Mouse (Mus musculus): ENCODE data around the gene Bend4. TPM values are rescaled to one million over a fixed set of nuclear protein-coding genes. Genes with fewer than 3 reads are reported as not detected.

The Bend4 gene
- polyA plus RNA-seq, 1 experiment from 2014 or later, result 10.7 TPM

GRCm38 (mm10) chr5:67381690-67382089, 46.4 kb downstream of the Bend4 start:
- ATAC-seq (replicated peaks; ENCODE audit: low FRiP score), result peak; percentile 56; the same call in 1 of the 2 replicates
- 83% methylated on average over 2 of the region's 2 CpGs for WGBS

GRCm38 (mm10) chr5:67377044-67377621, 51.0 kb downstream of the Bend4 start:
- ATAC-seq (replicated peaks; ENCODE audit: low FRiP score) (no peak), DNase-seq (ENCODE audit: low spot score) (no peak)
- no peaks in the 10 kb centered on the region for H3K27me3 ChIP-seq (ENCODE audit: control insufficient read depth, insufficient read depth, low read length)
- 86% methylated on average over 8 of the region's 8 CpGs for WGBS
- H3K4me1 ChIP-seq (replicated peaks; ENCODE audit: control insufficient read depth, insufficient read depth, low read length), result no peaks in the 10 kb centered on the region
- H3K9me3 ChIP-seq (ENCODE audit: control insufficient read depth, low read length), result no peaks in the 10 kb centered on the region
- H3K27ac ChIP-seq (ENCODE audit: low read depth, low read length), result no peak overlapping the region
- H3K36me3 ChIP-seq (ENCODE audit: control insufficient read depth, insufficient read depth, low read length), result no peaks in the 10 kb centered on the region
- no peak overlapping the region for H3K4me2 ChIP-seq (ENCODE audit: low read depth, low read length, severe bottlenecking)
- no peak overlapping the region for H3K9ac ChIP-seq (ENCODE audit: low read length)
- H3K4me3 ChIP-seq (ENCODE audit: low read depth, low read length), result no peak overlapping the region

More at GRCm38 (mm10) chr5:67381690-67382089, 46.4 kb downstream of the Bend4 start:
- no peaks in the 10 kb centered on the region for H3K4me1 ChIP-seq (replicated peaks; ENCODE audit: control insufficient read depth, insufficient read depth, low read length)
- H3K4me3 ChIP-seq (ENCODE audit: low read depth, low read length), result no peak overlapping the region
- no peak overlapping the region for H3K27ac ChIP-seq (ENCODE audit: low read depth, low read length)
- H3K9ac ChIP-seq (ENCODE audit: low read length), result no peak overlapping the region
- H3K4me2 ChIP-seq (ENCODE audit: low read depth, low read length, severe bottlenecking), result no peak overlapping the region
- no peaks in the 10 kb centered on the region for H3K36me3 ChIP-seq (ENCODE audit: control insufficient read depth, insufficient read depth, low read length)
- H3K9me3 ChIP-seq (ENCODE audit: control insufficient read depth, low read length), result no peaks in the 10 kb centered on the region
- no peak for DNase-seq (ENCODE audit: low spot score)
- no peaks in the 10 kb centered on the region for H3K27me3 ChIP-seq (ENCODE audit: control insufficient read depth, insufficient read depth, low read length)

GRCm38 (mm10) chr5:67362931-67363330, 65.2 kb downstream of the Bend4 start:
- DNase-seq (ENCODE audit: low spot score), result no peak
- Histone ChIP-seq H3K9me3 (ENCODE audit: control insufficient read depth, low read length) (no peaks in the 10 kb centered on the region), H3K4me3 (ENCODE audit: low read depth, low read length) (no peak overlapping the region), H3K4me2 (ENCODE audit: low read depth, low read length, severe bottlenecking) (no peak overlapping the region), H3K27ac (ENCODE audit: low read depth, low read length) (no peak overlapping the region), H3K9ac (ENCODE audit: low read length) (no peak overlapping the region), H3K4me1 (replicated peaks; ENCODE audit: control insufficient read depth, insufficient read depth, low read length) (no peaks in the 10 kb centered on the region), H3K36me3 (ENCODE audit: control insufficient read depth, insufficient read depth, low read length) (no peaks in the 10 kb centered on the region), H3K27me3 (ENCODE audit: control insufficient read depth, insufficient read depth, low read length) (no peaks in the 10 kb centered on the region)
- ATAC-seq (replicated peaks; ENCODE audit: low FRiP score), result no peak
- WGBS, result 85% methylated on average over 2 of the region's 2 CpGs

GRCm38 (mm10) chr5:67362316-67362715, 65.8 kb downstream of the Bend4 start:
- ATAC-seq (replicated peaks; ENCODE audit: low FRiP score), result no peak
- no peak for DNase-seq (ENCODE audit: low spot score)
- H3K36me3 ChIP-seq (ENCODE audit: control insufficient read depth, insufficient read depth, low read length), result no peaks in the 10 kb centered on the region
- WGBS, result 96% methylated on average over 9 of the region's 10 CpGs
- no peak overlapping the region for H3K4me2 ChIP-seq (ENCODE audit: low read depth, low read length, severe bottlenecking)
- no peak overlapping the region for H3K27ac ChIP-seq (ENCODE audit: low read depth, low read length)
- H3K4me3 ChIP-seq (ENCODE audit: low read depth, low read length), result no peak overlapping the region
- no peaks in the 10 kb centered on the region for H3K27me3 ChIP-seq (ENCODE audit: control insufficient read depth, insufficient read depth, low read length)
- no peaks in the 10 kb centered on the region for H3K9me3 ChIP-seq (ENCODE audit: control insufficient read depth, low read length)
- no peaks in the 10 kb centered on the region for H3K4me1 ChIP-seq (replicated peaks; ENCODE audit: control insufficient read depth, insufficient read depth, low read length)
- H3K9ac ChIP-seq (ENCODE audit: low read length), result no peak overlapping the region

- Histone ChIP-seq H3K9me3 (ENCODE audit: control insufficient read depth, low read length) (no peaks in the 10 kb centered on the region), H3K27me3 (ENCODE audit: control insufficient read depth, insufficient read depth, low read length) (no peaks in the 10 kb centered on the region), H3K4me1 (replicated peaks; ENCODE audit: control insufficient read depth, insufficient read depth, low read length) (no peaks in the 10 kb centered on the region), H3K4me2 (ENCODE audit: low read depth, low read length, severe bottlenecking) (no peak overlapping the region), H3K4me3 (ENCODE audit: low read depth, low read length) (no peak overlapping the region), H3K27ac (ENCODE audit: low read depth, low read length) (no peak overlapping the region), H3K36me3 (ENCODE audit: control insufficient read depth, insufficient read depth, low read length) (no peaks in the 10 kb centered on the region), H3K9ac (ENCODE audit: low read length) (no peak overlapping the region)
- DNase-seq (ENCODE audit: low spot score) (no peak), ATAC-seq (replicated peaks; ENCODE audit: low FRiP score) (no peak)
- 84% methylated on average over 10 of the region's 10 CpGs for WGBS
Observed at GRCm38 (mm10) chr5:67348949-67349348, 79.2 kb downstream of the Bend4 start.

GRCm38 (mm10) chr5:67347060-67347459, 81.0 kb downstream of the Bend4 start:
- Histone ChIP-seq H3K4me1 (replicated peaks; ENCODE audit: control insufficient read depth, insufficient read depth, low read length) (no peaks in the 10 kb centered on the region), H3K4me3 (ENCODE audit: low read depth, low read length) (no peak overlapping the region), H3K36me3 (ENCODE audit: control insufficient read depth, insufficient read depth, low read length) (peaks cover 6% of the 10 kb centered on the region; the same call in 1 of the 2 replicates), H3K27me3 (ENCODE audit: control insufficient read depth, insufficient read depth, low read length) (no peaks in the 10 kb centered on the region), H3K27ac (ENCODE audit: low read depth, low read length) (no peak overlapping the region), H3K9ac (ENCODE audit: low read length) (no peak overlapping the region), H3K4me2 (ENCODE audit: low read depth, low read length, severe bottlenecking) (no peak overlapping the region), H3K9me3 (ENCODE audit: control insufficient read depth, low read length) (no peaks in the 10 kb centered on the region)
- no peak for DNase-seq (ENCODE audit: low spot score)
- 93% methylated on average over 2 of the region's 2 CpGs for WGBS
- ATAC-seq (replicated peaks; ENCODE audit: low FRiP score), result no peak

Other genes starting within 250 kb of the Bend4 start
- gene Tmem33, start 167.7 kb downstream of the Bend4 start, polyA plus RNA-seq (2014; fragmentation: Nextera tagmentation; extraction: Ambion mirVana), result 106 and 117 TPM in 2 replicates
- 126 and 131 TPM in 2 replicates for gene Slc30a9, start 121.4 kb downstream of the Bend4 start, polyA plus RNA-seq (2014; fragmentation: Nextera tagmentation; extraction: Ambion mirVana)
- gene Shisa3, start 179.6 kb upstream of the Bend4 start, polyA plus RNA-seq (2014; fragmentation: Nextera tagmentation; extraction: Ambion mirVana), result 0.76 and 0.95 TPM in 2 replicates

All from forebrain, embryonic 11.5 days (tissue).